Mouse (Mus musculus) urinary bladder, postnatal 10 days (tissue): Measurements from ENCODE around the gene Prps2.
"Not testable (repeated sequence)": the region's sequence is repeated elsewhere in the genome, so short reads cannot be mapped to it uniquely, and the experiment has no call there.

Source experiments
- DNase-seq: peaks from one replicate; pipeline ENCODE4 v3.0.0; 2022; ENCODE audit warnings: low spot score

Prps2 gene

DNA sequence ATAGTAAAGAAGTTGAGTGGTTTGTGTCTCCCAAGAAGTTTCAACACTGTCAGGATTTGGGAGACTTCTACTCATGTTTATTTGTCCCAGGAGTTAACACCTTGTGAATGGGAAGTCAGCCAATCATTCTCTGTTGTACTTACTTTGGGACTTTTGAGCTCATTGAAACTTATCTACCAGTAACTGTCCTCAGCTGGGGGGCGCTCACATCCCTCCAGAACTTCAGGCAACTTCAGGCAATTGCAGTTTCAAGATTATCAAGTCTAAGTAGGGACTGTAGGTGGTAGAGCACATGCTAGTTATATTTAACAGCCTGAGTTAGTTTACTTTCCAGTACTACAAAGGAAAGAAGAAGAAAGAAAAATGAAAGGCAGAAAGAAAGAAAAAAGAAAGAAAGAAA, 58.8 kb downstream of the Prps2 start:
- no peak for DNase-seq

DNA sequence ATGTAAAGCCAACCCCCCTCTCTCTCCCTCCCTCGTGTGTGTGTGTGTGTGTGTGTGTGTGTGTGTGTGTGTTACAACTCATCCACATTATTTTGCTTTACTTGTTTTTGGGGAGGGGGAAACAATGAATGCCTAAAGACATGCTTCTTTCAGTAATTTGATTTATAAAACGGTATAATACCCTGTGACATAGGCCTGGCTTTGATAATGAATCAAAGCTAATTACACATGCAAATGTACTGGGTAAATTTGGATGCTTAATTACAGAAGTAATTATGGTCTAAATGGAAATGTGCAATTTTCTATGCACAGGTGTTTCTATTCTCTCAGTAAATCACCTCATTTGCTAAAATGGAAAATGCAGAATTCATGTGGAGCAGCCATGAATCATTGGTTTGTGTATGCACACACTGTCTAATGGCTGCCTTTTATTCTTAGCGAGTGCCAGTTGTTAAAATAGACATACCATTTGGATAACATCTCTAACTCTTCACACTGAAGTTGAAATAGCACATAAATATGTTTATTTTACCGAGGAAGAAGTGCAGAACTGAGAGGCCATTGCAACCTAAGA, 61.2 kb downstream of the Prps2 start:
- DNase-seq: no peak

DNA sequence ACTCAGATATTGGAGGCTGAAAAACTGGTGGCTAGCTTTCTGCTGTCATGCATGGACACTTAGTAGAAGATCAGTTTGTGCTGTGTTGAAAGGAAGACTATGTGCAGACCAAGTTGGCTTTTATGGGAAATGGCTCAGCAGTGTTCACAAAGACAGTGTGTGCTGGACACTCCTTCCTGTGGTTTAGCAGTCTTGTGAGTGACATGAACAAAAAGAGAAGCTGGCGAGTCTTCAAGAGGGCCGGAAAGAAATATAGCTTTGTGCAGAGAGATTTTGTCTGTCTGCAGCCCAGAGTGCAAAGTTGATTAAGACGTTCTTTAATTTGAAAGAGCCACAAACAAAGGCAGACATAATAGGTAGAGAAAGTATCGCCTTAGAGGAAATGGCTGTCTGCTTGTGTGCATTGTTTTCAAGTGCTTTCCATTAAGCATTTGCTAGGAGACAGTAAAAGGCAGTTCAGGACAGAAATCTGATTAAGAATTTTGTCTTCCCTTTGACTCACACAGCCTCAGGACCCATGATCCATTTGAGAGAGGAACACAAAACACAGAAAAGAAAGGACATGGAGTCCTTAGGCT, 63.6 kb downstream of the Prps2 start:
- no peak for DNase-seq

GRCm38 (mm10) chrX:167315766-167316165, 66.8 kb downstream of the Prps2 start:
- DNase-seq: no peak

- no peak for DNase-seq
Observed at GRCm38 (mm10) chrX:167315093-167315726, 67.3 kb downstream of the Prps2 start.

DNA sequence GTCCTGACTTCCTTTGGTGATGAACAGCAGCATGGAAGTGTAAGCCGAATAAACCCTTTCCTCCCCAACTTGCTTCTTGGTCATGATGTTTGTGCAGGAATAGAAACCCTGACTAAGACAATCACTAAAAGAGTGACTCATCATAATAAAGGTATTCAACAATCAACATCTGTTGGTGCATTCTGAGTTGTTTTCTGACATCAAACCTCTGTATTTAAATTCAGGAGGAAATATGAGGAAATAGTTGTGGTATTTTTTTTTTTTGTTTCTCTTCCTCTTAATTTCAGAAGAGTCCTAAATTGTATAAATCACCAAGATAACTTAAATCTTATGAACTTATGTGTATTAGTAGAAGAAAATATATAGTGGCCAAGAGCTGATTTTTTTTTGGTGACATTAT, 80.5 kb downstream of the Prps2 start:
- DNase-seq: not testable (repeated sequence)
